Mouse (Mus musculus) urinary bladder, postnatal 36 days (tissue): ENCODE measurements at regions not wholly inside any gene's neighbourhood (a gene's known extent, or its start where the extent isn't known, plus 50 kb on each side); places are given as distances from the start of the nearest gene placed in this dataset.

Source experiments
- DNase-seq, 2 experiments: peaks; one replicate each; pipeline ENCODE4 v3.0.0; 2022; ENCODE audit warnings: low spot score in 2 of 2, mixed read lengths in 1 of 2

GRCm38 (mm10) chr9:23127338-23128017 is 95.4 kb upstream of the Bmper start:
- DNase-seq = no peak

- DNase-seq = no peak
Measured at GRCm38 (mm10) chr9:23128018-23128369, 94.9 kb upstream of the Bmper start.

- DNase-seq = no peak
Measured at GRCm38 (mm10) chr9:23134006-23134405, 88.9 kb upstream of the Bmper start.

- DNase-seq = no peak
Measured at GRCm38 (mm10) chr9:23134421-23135118, 88.3 kb upstream of the Bmper start.

GRCm38 (mm10) chr9:23136511-23136910 is 86.4 kb upstream of the Bmper start:
- DNase-seq = no peak

DNA sequence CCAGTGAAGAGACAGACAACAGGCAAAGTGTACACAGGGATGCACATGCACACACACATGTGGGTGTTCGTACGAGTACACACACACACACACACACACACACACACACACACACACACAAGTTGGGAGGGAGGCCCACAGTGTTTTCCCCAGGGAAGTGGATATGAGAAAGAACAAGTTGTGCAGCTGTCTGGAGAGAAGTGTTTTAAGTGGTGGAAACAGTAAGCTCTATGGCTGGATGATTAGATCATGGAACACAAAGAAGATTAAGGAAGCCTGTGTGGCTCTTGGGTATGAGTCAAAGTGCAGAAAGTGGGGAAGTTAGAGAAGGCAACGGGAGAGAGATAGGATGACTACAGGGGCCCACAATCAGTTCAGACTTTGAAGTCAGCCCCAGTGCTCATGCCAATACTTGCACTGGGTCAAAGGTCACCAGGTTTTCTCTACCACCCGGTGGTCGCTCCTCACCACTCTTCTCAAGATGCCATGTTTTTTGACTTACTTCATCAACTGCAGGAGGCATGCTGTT is 85.1 kb upstream of the Bmper start:
- DNase-seq = no peak

DNA sequence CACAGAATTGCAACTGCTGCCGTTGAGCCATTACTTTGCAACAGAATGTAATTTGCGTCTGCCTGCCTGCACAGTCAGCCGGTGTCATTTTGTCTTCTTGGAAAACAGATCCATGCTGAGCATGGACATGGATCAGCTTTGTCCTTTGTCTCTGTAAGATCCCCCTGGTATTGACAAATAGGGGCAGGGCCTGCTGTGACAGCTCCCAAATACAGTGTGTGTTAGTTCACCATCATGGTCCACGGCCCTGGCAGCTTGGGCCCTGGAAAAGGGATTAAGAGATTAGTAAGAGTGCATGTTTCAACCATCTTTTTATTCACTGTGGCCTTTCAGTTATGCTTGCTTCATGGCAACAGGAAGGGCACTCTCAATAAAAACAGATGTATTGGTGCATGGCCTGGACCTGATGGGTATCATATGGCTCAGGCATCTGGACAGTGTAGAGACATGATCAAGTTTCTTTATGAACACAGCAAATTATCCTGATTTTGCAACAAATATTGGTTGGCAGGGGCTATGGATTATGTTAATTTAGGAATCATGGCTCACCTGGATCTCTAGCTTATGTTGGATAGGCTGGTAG is 83.2 kb upstream of the Bmper start:
- DNase-seq = no peak

DNA sequence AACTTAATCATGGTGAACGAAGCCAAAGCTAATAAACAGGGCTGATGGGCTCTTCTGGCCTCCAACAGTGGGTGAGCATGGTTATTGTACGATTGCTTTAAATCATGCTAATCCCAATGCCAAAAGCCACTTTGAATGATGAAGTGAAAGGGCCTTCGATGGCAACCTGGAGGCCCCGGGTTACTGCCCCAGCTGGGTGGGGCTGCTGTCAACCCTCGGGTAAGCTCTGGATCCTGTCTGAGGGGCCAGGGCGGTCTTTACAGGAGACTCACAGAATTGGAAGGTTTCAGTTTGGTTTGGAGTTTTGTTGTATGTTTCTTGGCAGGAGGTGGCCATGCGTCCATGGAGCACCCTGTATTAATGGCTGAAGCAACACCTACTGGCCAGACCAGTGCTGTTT is 78.6 kb upstream of the Bmper start:
- DNase-seq = no peak

DNA sequence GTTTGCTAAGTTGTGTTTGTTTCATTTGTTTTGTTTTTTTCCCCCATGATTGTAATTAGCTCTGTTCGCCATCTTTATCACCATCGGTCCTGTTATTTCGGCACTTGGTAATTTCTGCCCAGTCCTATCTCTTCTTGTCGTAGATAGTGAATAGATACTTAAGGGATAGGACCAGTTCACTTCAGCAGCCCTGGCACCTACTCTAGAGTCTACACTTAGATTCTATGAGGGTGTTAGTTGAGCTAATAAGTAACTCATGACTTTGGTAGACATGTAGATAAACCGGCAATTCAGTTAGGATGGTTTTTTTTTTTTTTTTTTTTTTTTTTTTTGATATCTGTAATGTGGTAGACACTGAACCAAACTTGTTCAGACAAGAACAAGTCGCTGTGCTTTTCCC is 72.5 kb upstream of the Bmper start:
- no peak for DNase-seq

GRCm38 (mm10) chr9:23150874-23151273 is 72.0 kb upstream of the Bmper start:
- DNase-seq = no peak

- DNase-seq = no peak
Measured at GRCm38 (mm10) chr9:23151953-23152490, 70.9 kb upstream of the Bmper start.

- DNase-seq = no peak
Measured at GRCm38 (mm10) chr9:23156820-23157570, 65.9 kb upstream of the Bmper start.

- DNase-seq = no peak
Measured at GRCm38 (mm10) chr9:23158499-23158898, 64.4 kb upstream of the Bmper start.

- no peak for DNase-seq
Measured at GRCm38 (mm10) chr9:23161346-23161745, 61.5 kb upstream of the Bmper start.

- no peak for DNase-seq
Measured at GRCm38 (mm10) chr9:23167056-23167591, 55.8 kb upstream of the Bmper start.

- no peak for DNase-seq
Measured at GRCm38 (mm10) chr9:23167716-23168115, 55.2 kb upstream of the Bmper start.

GRCm38 (mm10) chr9:23168149-23168548 is 54.7 kb upstream of the Bmper start:
- no peak for DNase-seq

DNA sequence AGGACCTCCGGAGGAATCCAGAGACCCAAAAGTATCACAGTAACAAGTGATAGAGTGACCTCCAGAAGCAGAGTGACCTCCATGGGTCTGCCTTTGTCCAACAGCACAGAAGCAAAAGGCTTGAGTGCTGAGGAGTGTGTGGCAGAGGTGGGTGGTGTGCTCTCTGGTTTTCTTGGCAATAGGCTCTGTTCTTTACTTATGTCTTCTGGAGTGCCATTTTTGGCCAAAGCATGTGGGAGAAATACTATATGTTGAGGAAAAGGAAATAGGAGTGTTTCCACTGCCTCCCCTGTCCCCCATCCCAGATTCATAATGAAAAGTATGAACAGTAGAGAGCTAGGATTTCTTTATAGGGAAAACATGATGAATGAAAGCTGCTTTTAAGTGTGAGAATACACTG is 51.5 kb upstream of the Bmper start:
- DNase-seq = no peak
